Mouse (Mus musculus) stomach, embryonic 16.5 days (tissue): ENCODE measurements at regions not wholly inside any gene's neighbourhood (a gene's known extent, or its start where the extent isn't known, plus 50 kb on each side); places are given as distances from the start of the nearest gene placed in this dataset.
A peak's percentile ranks its signal among the peaks of the same experiment; 100 is the strongest.

ENCODE experiments used
- ATAC-seq: fragments of 200-750 bp; cut with Nextera tagmentation; 2 replicates; pipeline ENCODE4 v1.8.0; 2017; ENCODE audit warnings: moderate number of reproducible peaks, moderate TSS enrichment; ENCODE audit not compliant: insufficient read depth, low FRiP score
- H3K27ac ChIP-seq: fragments of 300-500 bp; sonication (generic); 2 replicates; pipeline ENCODE4 v1.5.1; 2014; ENCODE audit warnings: low read length
- H3K27me3 ChIP-seq: fragments of 300-500 bp; sonication (generic); 2 replicates; pipeline ENCODE4 v1.6.1; 2014; ENCODE audit warnings: low read length, control low read depth, mixed read lengths; ENCODE audit not compliant: control insufficient read depth, insufficient read depth
- H3K36me3 ChIP-seq: fragments of 300-500 bp; sonication (generic); 2 replicates; pipeline ENCODE4 v1.6.1; 2014; ENCODE audit warnings: low read length; ENCODE audit not compliant: control insufficient read depth, insufficient read depth
- H3K4me1 ChIP-seq: fragments of 300-500 bp; sonication (generic); 2 replicates; pipeline ENCODE4 v1.6.1; 2014; ENCODE audit warnings: low read length, control low read depth, mixed read lengths; ENCODE audit not compliant: control insufficient read depth, insufficient read depth
- H3K4me2 ChIP-seq: fragments of 300-500 bp; sonication (generic); 2 replicates; pipeline ENCODE4 v1.6.1; 2014; ENCODE audit warnings: low read depth, low read length, mixed read lengths
- H3K4me3 ChIP-seq: fragments of 300-500 bp; sonication (generic); replicated peaks from 2 replicates; pipeline ENCODE4 v1.5.1; 2014; ENCODE audit warnings: mild to moderate bottlenecking, low read length
- H3K9ac ChIP-seq: fragments of 300-500 bp; sonication (generic); 2 replicates; pipeline ENCODE4 v1.6.1; 2014; ENCODE audit warnings: low read length
- H3K9me3 ChIP-seq: fragments of 300-500 bp; sonication (generic); replicated peaks from 2 replicates; pipeline ENCODE4 v1.6.1; 2016; ENCODE audit warnings: low read length, control low read depth; ENCODE audit not compliant: control insufficient read depth
- WGBS: fragments of 180-500 bp; shearing (Covaris S2); extraction: QIAGEN DNeasy Blood & Tissue Kit; methylation state at CpG from one replicate; pipeline ENCODE4 v1.1.7; 2014; 5-methylcytosine and 5-hydroxymethylcytosine counted together

DNA sequence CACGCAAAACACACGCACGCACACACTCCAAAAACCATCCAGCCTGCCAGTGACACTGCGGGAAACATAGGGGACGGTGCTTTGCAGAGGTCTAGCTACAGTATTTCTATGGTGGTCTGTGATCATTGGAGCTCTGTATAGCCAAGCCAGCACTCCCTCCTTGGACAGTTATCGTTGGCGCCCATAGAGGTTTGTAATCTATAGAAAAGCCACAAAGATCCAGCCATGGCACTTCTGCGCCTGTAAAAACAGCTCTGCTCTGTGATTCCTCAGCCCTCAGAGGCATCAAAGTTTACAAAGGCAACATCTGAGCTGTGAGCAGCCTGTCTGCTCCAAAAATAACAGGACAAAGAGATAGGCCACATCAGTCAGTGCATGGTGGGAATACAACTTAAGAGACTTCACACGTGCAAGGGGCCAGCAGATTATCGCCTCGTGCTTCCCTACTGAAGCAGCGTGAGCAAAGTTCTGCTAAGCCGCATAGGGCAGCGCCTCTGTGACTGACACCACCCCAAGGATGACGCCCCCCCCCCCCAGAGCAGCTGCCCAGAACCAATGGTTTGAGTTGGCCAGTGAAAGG, 194.7 kb downstream of the Ackr3 start:
- H3K4me3 ChIP-seq, result no peak overlapping the region
- no peak for ATAC-seq

GRCm38 (mm10) chr1:90403057-90403456, 199.3 kb downstream of the Ackr3 start:
- 82% methylated on average over 6 of the region's 6 CpGs for WGBS

More for the DNA sequence above, 194.7 kb downstream of the Ackr3 start:
- no peak overlapping the region for H3K4me2 ChIP-seq
- H3K9ac ChIP-seq, result no peak overlapping the region
- H3K9me3 ChIP-seq, result no peaks in the 10 kb centered on the region
- no peaks in the 10 kb centered on the region for H3K27me3 ChIP-seq
- 0 out of 2 replicates have a peak, but pooled peaks cover 3% of the 10 kb centered on the region for H3K4me1 ChIP-seq
- no peaks in the 10 kb centered on the region for H3K36me3 ChIP-seq
- WGBS, result 85% methylated on average over 15 of the region's 15 CpGs
- no peak overlapping the region for H3K27ac ChIP-seq

DNA sequence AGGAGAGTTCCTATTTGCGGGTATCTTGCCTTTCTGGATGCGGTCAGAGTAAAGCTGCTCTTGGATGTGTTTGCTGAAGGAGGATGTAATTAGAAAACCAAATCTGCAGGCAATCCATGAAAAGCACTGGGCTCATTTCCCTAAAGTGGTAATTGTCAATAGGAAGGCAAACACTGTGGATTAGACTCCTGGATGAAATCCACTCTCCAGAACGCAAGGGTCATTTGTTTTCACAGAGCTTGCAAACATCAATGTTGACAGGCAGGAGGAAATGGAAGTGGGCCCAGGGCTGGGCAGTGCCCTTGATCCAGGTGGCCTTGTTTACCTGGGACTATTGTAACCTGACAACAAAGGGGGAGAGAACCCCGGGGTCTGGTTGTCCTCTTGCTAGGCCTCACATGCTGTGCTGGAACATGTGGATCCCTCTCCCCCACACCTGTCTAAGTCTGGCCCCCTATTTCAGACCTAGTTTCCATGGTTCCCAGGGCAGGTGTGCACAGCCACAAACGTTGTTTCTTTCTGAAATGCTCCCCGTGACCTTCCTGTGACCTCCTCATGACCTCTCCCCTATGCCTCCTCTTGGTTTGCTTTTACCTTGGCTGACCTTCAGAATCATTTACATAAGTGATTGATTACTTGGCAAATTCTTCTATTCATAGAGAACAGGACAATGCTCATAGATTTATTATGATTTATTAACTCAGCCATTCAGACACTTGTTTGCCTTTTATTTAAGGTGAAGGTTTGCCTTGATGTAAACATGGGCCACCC, 197.9 kb upstream of the Cops8 start:
- no peak overlapping the region for H3K4me3 ChIP-seq
- no peaks in the 10 kb centered on the region for H3K27me3 ChIP-seq
- no peak for ATAC-seq
- peaks cover 14% of the 10 kb centered on the region; the same call in 1 of the 2 replicates for H3K4me1 ChIP-seq
- H3K9ac ChIP-seq, result no peak overlapping the region
- H3K27ac ChIP-seq, result no peak overlapping the region
- 37% methylated on average over 6 of the region's 6 CpGs for WGBS
- no peaks in the 10 kb centered on the region for H3K36me3 ChIP-seq
- H3K9me3 ChIP-seq, result no peaks in the 10 kb centered on the region
- no peak overlapping the region for H3K4me2 ChIP-seq

More at GRCm38 (mm10) chr1:90403057-90403456, 199.3 kb downstream of the Ackr3 start:
- H3K4me2 ChIP-seq, result no peak overlapping the region
- no peak overlapping the region for H3K27ac ChIP-seq
- H3K36me3 ChIP-seq, result no peaks in the 10 kb centered on the region
- H3K9me3 ChIP-seq, result no peaks in the 10 kb centered on the region
- H3K4me1 ChIP-seq, result peaks cover 14% of the 10 kb centered on the region; the same call in 1 of the 2 replicates
- ATAC-seq, result no peak
- H3K4me3 ChIP-seq, result no peak overlapping the region
- H3K9ac ChIP-seq, result no peak overlapping the region
- no peaks in the 10 kb centered on the region for H3K27me3 ChIP-seq

GRCm38 (mm10) chr1:90406663-90407062, 196.1 kb upstream of the Cops8 start:
- Histone ChIP-seq H3K4me2 (no peak overlapping the region), H3K36me3 (no peaks in the 10 kb centered on the region), H3K9me3 (no peaks in the 10 kb centered on the region), H3K27me3 (no peaks in the 10 kb centered on the region), H3K9ac (no peak overlapping the region), H3K4me1 (peaks cover 14% of the 10 kb centered on the region; the same call in 1 of the 2 replicates), H3K4me3 (no peak overlapping the region), H3K27ac (no peak overlapping the region)
- WGBS, result 81% methylated on average over 6 of the region's 6 CpGs
- ATAC-seq, result no peak

- no peaks in the 10 kb centered on the region for H3K27me3 ChIP-seq
- peak overlapping the region; percentile 3; the same call in 1 of the 2 replicates for H3K4me2 ChIP-seq
- 31% methylated on average over 16 of the region's 16 CpGs for WGBS
- H3K9me3 ChIP-seq, result no peaks in the 10 kb centered on the region
- H3K9ac ChIP-seq, result no peak overlapping the region
- H3K36me3 ChIP-seq, result no peaks in the 10 kb centered on the region
- H3K4me1 ChIP-seq, result peaks cover 12% of the 10 kb centered on the region; the same call in 1 of the 2 replicates
- ATAC-seq, result no peak
- H3K4me3 ChIP-seq, result no peak overlapping the region
- no peak overlapping the region for H3K27ac ChIP-seq
Observed at GRCm38 (mm10) chr1:90408504-90409215, 194.1 kb upstream of the Cops8 start.

GRCm38 (mm10) chr1:90409236-90409635, 193.5 kb upstream of the Cops8 start:
- 74% methylated on average over 3 of the region's 3 CpGs for WGBS
- no peak for ATAC-seq
- no peaks in the 10 kb centered on the region for H3K27me3 ChIP-seq
- no peaks in the 10 kb centered on the region for H3K36me3 ChIP-seq
- H3K27ac ChIP-seq, result no peak overlapping the region
- H3K9ac ChIP-seq, result no peak overlapping the region
- no peak overlapping the region for H3K4me3 ChIP-seq
- H3K4me1 ChIP-seq, result peaks cover 12% of the 10 kb centered on the region; the same call in 1 of the 2 replicates
- no peaks in the 10 kb centered on the region for H3K9me3 ChIP-seq
- no peak overlapping the region for H3K4me2 ChIP-seq

DNA sequence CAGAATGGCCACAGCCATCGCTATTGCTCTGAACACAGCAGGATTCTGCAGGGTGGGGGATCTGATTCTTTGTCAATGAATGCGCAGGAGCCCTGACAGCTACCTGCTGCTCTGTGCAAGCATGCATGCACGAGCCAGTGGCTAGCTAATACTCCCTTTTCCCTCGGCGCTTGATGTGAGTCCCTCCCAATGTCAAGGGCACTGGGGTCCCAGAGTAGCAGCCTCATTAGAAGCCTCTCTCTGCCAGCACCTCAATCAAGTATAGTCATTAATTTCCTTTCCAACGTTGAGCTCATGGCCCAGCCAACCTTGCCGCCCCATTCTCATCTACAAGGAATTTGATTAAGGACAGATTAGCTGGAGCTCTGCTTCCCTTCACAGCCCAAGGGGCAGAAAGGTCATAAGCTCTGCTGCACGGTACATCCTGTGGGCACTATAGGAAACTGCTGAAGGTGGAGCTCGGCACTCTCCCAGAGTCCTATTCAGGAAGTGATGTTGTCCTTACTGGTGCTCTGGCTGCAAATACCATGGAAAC, 190.2 kb upstream of the Cops8 start:
- ATAC-seq, result peak; percentile 58; the same call in 1 of the 2 replicates
- H3K4me1 ChIP-seq, result no peaks in the 10 kb centered on the region
- 61% methylated on average over 9 of the region's 9 CpGs for WGBS

DNA sequence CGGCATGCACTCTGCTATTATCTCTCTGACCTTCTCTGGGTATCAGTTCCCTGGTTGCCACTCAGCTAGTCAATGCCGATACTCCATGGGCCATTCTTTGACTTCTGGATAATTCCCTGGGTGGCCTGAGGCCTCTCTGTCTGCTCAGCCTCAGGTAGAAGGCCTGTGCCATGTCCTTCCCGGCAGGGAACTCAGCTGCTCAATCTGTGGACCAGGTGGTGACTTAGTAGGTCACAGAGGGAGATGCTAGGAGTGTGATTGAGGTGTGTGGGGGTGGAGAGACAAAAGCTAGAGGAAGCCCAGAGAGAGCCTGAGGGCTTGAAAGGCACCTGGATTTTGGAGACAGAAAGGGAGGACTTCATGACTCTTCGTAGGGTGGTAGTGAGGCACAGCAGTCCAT, 188.0 kb upstream of the Cops8 start:
- H3K9me3 ChIP-seq, result no peaks in the 10 kb centered on the region
- 89% methylated on average over 4 of the region's 4 CpGs for WGBS

More for the DNA sequence above, 190.2 kb upstream of the Cops8 start:
- H3K4me3 ChIP-seq, result no peak overlapping the region
- no peaks in the 10 kb centered on the region for H3K36me3 ChIP-seq
- H3K27ac ChIP-seq, result no peak overlapping the region
- H3K9ac ChIP-seq, result no peak overlapping the region
- no peaks in the 10 kb centered on the region for H3K9me3 ChIP-seq
- no peak overlapping the region for H3K4me2 ChIP-seq
- H3K27me3 ChIP-seq, result no peaks in the 10 kb centered on the region

More for the DNA sequence above, 188.0 kb upstream of the Cops8 start:
- no peaks in the 10 kb centered on the region for H3K36me3 ChIP-seq
- H3K27ac ChIP-seq, result no peak overlapping the region
- no peak overlapping the region for H3K4me2 ChIP-seq
- no peaks in the 10 kb centered on the region for H3K27me3 ChIP-seq
- no peak overlapping the region for H3K4me3 ChIP-seq
- H3K9ac ChIP-seq, result no peak overlapping the region
- H3K4me1 ChIP-seq, result no peaks in the 10 kb centered on the region
- no peak for ATAC-seq
